Mouse (Mus musculus) brain, embryonic 14.5 days (tissue): ENCODE data around the gene Ascc2. TPM values are rescaled to one million over a fixed set of nuclear protein-coding genes. Genes with fewer than 3 reads are reported as not detected.

Source experiments
- DNase-seq: peaks from one replicate; pipeline ENCODE4 v3.0.0-alpha.2; 2011; ENCODE audit warnings: low read depth
- CTCF ChIP-seq: fragments of 200-500 bp; IDR thresholded peaks from 2 replicates; pipeline ENCODE4 v1.5.1; 2012; ENCODE audit warnings: inconsistent platforms, mild to moderate bottlenecking, moderate library complexity, borderline replicate concordance; ENCODE audit not compliant: insufficient read depth, insufficient read length; ENCODE audit errors: extremely low read depth
- POLR2A ChIP-seq: fragments of 200-500 bp; IDR thresholded peaks from 2 replicates; pipeline ENCODE4 v1.6.1; 2012; ENCODE audit warnings: mild to moderate bottlenecking, inconsistent platforms, borderline replicate concordance; ENCODE audit not compliant: poor library complexity, insufficient read depth, insufficient read length, severe bottlenecking; ENCODE audit errors: extremely low read depth
- polyA plus RNA-seq: library from polyadenylated mRNA; depleted of rRNA; stranded (reverse); fragments of >200 nt; gene quantifications from 2 replicates; pipeline ENCODE4 v1.2.3, GENCODE M21; 2012; rRNA removed

Gene Ascc2
- polyA plus RNA-seq, 1 experiment, result 32.3 TPM

GRCm38 (mm10) chr11:4714727-4715126, 77.2 kb downstream of the Ascc2 start:
- TF ChIP-seq CTCF (no peak), POLR2A (no peak)
- DNase-seq, result no peak

DNA sequence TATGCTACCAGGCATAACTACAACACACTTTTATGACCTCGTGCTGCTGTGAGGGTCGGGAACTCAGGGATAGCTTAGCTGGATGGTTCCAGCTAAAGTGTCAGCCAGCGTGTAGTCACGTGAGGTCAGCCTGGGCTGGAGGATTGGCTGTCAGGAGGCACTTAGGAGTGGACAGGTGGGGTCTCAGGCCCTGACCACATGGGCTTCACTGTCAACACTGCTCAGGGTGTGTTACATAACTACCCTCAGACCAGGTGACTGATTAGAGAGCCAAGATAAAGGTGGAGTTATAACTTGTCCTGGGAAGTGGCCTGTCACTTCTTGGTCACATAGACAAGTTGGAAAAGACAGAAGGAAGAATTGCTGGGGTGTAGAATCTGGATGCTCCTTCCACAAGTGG, 78.0 kb downstream of the Ascc2 start:
- no peak for DNase-seq
- TF ChIP-seq POLR2A (no peak), CTCF (no peak)

GRCm38 (mm10) chr11:4716530-4717236, 79.1 kb downstream of the Ascc2 start:
- DNase-seq, result peak; percentile 20

DNA sequence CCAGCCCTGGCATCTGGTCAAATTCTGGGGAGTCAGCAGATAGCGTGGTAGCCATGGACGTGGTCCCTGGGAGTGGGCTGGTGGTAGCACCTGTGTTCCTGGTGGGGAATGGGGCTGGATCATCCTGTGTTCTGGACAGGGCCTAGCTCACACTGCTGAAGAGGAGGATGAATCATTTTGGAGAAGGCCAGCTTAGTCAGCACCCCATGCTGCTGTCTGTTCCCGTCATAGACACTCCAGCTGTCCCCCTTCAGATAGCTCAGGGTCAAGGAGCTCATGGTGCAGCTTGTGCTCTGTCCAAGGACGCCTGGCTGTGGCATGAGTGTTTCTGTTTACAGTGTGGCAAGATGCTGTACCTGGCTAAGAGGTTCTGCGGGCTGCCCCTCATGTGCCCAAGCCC, 81.0 kb downstream of the Ascc2 start:
- DNase-seq, result no peak
- no peak for TF ChIP-seq POLR2A
- TF ChIP-seq CTCF, result no peak

More at GRCm38 (mm10) chr11:4716530-4717236, 79.1 kb downstream of the Ascc2 start:
- TF ChIP-seq POLR2A (no peak), CTCF (no peak)

DNA sequence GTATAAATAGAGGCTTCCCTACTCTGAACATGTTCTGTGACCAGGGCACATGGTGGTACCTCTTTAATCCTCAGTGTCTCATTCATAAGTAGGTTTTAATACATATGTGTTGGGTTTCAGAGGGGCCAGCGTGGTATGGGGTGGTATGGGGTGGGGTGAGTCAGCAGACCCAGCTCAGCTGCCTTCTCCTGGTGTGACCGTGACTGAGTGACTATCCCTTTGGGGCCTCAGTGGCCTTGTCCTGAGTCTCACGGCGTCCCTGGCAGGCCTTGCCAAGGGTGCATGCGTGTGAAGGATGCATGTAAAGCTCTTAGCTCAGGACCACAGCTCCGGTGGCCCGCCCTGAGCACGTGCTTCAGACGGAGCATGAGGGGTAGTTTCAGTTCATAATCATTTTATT, 82.4 kb downstream of the Ascc2 start:
- TF ChIP-seq POLR2A (no peak), CTCF (no peak)
- no peak for DNase-seq

GRCm38 (mm10) chr11:4720393-4720792, 82.8 kb downstream of the Ascc2 start:
- TF ChIP-seq POLR2A, result no peak
- TF ChIP-seq CTCF, result no peak
- peak; percentile 22 for DNase-seq

GRCm38 (mm10) chr11:4720900-4721580, 83.5 kb downstream of the Ascc2 start:
- peak; percentile 23 for DNase-seq
- no peak for TF ChIP-seq CTCF
- no peak for TF ChIP-seq POLR2A

- TF ChIP-seq POLR2A, result no peak
- TF ChIP-seq CTCF, result no peak
- DNase-seq, result no peak
Measured at GRCm38 (mm10) chr11:4721728-4722127, 84.2 kb downstream of the Ascc2 start.

GRCm38 (mm10) chr11:4729603-4730002, 92.1 kb downstream of the Ascc2 start:
- TF ChIP-seq CTCF, result no peak
- peak; percentile 64 for DNase-seq

DNA sequence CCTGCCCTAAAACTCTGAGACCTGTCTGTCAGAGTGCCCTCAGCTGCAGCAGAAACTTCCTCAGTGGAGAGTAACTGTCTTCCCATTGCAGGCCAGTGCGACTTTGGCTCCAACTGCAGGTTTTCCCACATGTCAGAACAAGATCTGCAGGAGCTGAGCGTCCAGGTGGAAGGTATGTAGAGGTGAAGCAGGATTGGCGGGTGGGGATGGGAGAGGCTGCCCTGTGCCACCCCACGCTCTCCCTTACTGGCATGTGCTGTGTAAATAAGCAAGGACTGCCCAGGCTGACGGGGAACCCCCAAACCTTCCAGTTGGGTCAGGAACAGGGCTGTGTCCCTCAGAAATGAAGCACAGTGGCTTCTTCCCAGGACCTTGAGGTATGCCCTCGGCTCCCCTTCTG, 92.5 kb downstream of the Ascc2 start:
- DNase-seq, result no peak
- no peak for TF ChIP-seq CTCF
- TF ChIP-seq POLR2A, result no peak

GRCm38 (mm10) chr11:4730913-4731312, 93.4 kb downstream of the Ascc2 start:
- no peak for DNase-seq
- TF ChIP-seq CTCF (no peak), POLR2A (no peak)

DNA sequence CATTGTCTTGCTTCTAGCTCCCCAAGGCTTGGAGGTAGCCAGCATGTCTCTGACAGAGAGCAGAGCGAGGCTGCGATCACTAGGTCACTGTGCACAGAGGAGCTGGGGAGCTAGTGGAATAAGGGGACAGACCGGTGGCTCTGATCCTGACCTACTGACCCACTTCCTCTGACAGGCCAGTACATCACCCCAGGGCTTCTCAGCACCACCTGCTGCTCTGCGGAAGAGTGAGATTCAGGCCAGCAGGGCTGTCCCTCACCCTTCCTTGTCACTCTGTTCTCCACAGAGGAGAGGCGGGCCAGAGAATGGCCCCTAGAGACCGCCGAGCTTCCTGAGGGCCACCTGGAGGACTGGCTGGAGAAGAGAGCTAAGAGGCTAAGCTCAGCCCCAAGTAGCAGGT, 94.2 kb downstream of the Ascc2 start:
- TF ChIP-seq CTCF (no peak), POLR2A (no peak)
- DNase-seq, result no peak

DNA sequence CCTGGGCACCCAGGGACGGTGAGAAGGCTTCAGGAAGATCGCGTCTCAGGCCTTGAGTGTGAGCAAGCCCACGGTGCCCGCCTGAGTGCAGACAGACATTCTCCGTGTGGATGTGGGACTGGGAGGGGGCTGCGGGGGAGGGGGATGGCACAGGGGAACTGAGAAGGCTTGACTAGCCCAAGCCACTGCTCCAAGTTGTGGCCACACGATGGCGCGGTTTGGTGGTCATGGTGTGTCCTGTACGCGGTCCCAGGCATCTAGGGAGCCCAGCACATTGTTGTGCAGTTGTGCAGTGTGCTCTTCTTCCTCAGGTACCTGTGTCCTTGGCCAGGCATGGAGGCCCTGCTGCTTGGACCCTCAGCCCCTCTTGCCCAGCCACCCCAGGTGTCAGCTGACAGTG, 96.6 kb downstream of the Ascc2 start:
- TF ChIP-seq POLR2A (no peak), CTCF (peak; percentile 54)
- peak; percentile 47 for DNase-seq

Other genes with a start within 250 kb of the Ascc2 start
- gene Hormad2, start 196.6 kb upstream of the Ascc2 start, polyA plus RNA-seq, result 0.08 and 0.10 TPM in 2 replicates
- 41.4 and 53.7 TPM in 2 replicates for gene Mtmr3, start 42.9 kb upstream of the Ascc2 start, polyA plus RNA-seq
- not detected in 2 replicates for gene Gm11032, start 17.7 kb upstream of the Ascc2 start, polyA plus RNA-seq
- 554 and 676 TPM in 2 replicates for gene Uqcr10, start 66.6 kb downstream of the Ascc2 start, polyA plus RNA-seq
- 40.2 and 57.7 TPM in 2 replicates for gene Zmat5, start 66.9 kb downstream of the Ascc2 start, polyA plus RNA-seq
- gene Cabp7, start 109.0 kb downstream of the Ascc2 start, polyA plus RNA-seq, result 5.0 and 5.2 TPM in 2 replicates
- gene Nf2, start 211.8 kb downstream of the Ascc2 start, polyA plus RNA-seq, result 82.3 and 96.3 TPM in 2 replicates
- 101 and 117 TPM in 2 replicates for gene Nipsnap1, start 236.2 kb downstream of the Ascc2 start, polyA plus RNA-seq